ENCODE assay signal across 15 mouse cellular contexts in the genomic region with DNA sequence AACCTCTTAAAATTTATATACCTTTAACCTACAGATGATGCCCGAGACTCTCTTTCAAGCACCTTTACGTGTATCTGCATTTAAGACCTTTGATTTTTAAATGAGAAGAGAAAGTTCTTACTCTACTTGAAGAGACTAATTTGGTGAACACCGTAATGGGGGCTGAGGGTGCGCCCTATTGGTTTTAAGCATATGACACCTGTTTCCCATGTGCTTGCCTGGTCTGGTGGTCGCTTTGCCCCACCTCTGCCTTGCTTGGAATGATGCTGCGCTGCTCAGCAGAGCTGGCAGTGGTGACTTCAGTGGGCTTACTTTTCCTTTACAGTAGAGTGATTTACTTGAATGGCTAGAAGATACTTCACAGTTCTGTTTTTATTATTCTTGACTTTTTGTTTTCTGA.
"Had no signal": no experiment of that assay in that cellular context is flagged by ENCODE, and none has a peak within 500 bp of the region (broad histone marks: within the 10 kb centered on the region; RNA-seq: fewer than 3 reads in every experiment).

No protein-coding gene starts in this region.

- H3K27ac ChIP-seq: neural tube, embryonic 13.5 days; neural tube, embryonic 15.5 days; stomach, embryonic 15.5 days had no signal

- H3K9me3 ChIP-seq: neural tube, embryonic 13.5 days; neural tube, embryonic 15.5 days; stomach, embryonic 15.5 days had no signal

- H3K9ac ChIP-seq: neural tube, embryonic 13.5 days; neural tube, embryonic 15.5 days; stomach, embryonic 15.5 days had no signal

- DNase-seq: retina, postnatal 1 day; right cerebral cortex, adult 18-20 months; right cerebral cortex, postnatal 14 days; right cerebral cortex, postnatal 25 days; right cerebral cortex, postnatal 4 days; spleen, adult 18-20 months; thymus, adult 18-20 months; thymus, adult 2 months; thymus, postnatal 14 days; thymus, postnatal 25 days; thymus, postnatal 36 days; thymus, postnatal 4 days had no signal

- H3K36me3 ChIP-seq: neural tube, embryonic 13.5 days; neural tube, embryonic 15.5 days; stomach, embryonic 15.5 days had no signal

- H3K4me2 ChIP-seq: neural tube, embryonic 13.5 days; neural tube, embryonic 15.5 days; stomach, embryonic 15.5 days had no signal

- H3K4me3 ChIP-seq: neural tube, embryonic 13.5 days; neural tube, embryonic 15.5 days; stomach, embryonic 15.5 days had no signal

- H3K27me3 ChIP-seq: neural tube, embryonic 13.5 days; neural tube, embryonic 15.5 days; stomach, embryonic 15.5 days had no signal
